Mouse (Mus musculus) thymus, adult 2 months (tissue): ENCODE results near the gene Cpxm2. TPM values are rescaled to one million over a fixed set of nuclear protein-coding genes. Genes with fewer than 3 reads are reported as not detected.

Experiments
- DNase-seq: peaks from one replicate; pipeline ENCODE4 v3.0.0; 2021
- H3K27ac ChIP-seq: fragments of 200-500 bp; 2 replicates; pipeline ENCODE4 v1.5.1; 2012; ENCODE audit warnings: low read length, control low read depth; ENCODE audit not compliant: control insufficient read depth, insufficient read depth
- H3K27me3 ChIP-seq: fragments of 200-500 bp; 2 replicates; pipeline ENCODE4 v1.6.1; 2012; ENCODE audit warnings: mild to moderate bottlenecking, low read length, moderate library complexity, mixed read lengths; ENCODE audit not compliant: control insufficient read depth, insufficient read depth
- H3K36me3 ChIP-seq: fragments of 200-500 bp; 2 replicates; pipeline ENCODE4 v1.6.1; 2012; ENCODE audit warnings: mild to moderate bottlenecking, low read length, moderate library complexity; ENCODE audit not compliant: control insufficient read depth, insufficient read depth
- H3K4me1 ChIP-seq: fragments of 200-500 bp; replicated peaks from 2 replicates; pipeline ENCODE4 v1.6.1; 2012; ENCODE audit warnings: low read length; ENCODE audit not compliant: control insufficient read depth, insufficient read depth
- H3K4me3 ChIP-seq: fragments of 200-500 bp; 2 replicates; pipeline ENCODE4 v1.5.1; 2012; ENCODE audit warnings: mild to moderate bottlenecking, low read length, control low read depth, moderate library complexity; ENCODE audit not compliant: control insufficient read depth, insufficient read depth
- CTCF ChIP-seq: fragments of 200-500 bp; IDR thresholded peaks from 2 replicates; pipeline ENCODE4 v1.5.1; 2012; ENCODE audit warnings: mild to moderate bottlenecking, control low read depth, low read length, moderate library complexity, borderline replicate concordance; ENCODE audit not compliant: control insufficient read depth, poor library complexity, insufficient read depth; ENCODE audit errors: extremely low read depth
- POLR2A ChIP-seq: fragments of 200-500 bp; IDR thresholded peaks from 2 replicates; pipeline ENCODE4 v1.6.1; 2012; ENCODE audit warnings: mild to moderate bottlenecking, low read length, control low read depth, moderate library complexity; ENCODE audit not compliant: control insufficient read depth, poor library complexity, insufficient read depth; ENCODE audit errors: extremely low read depth
- WGBS: fragments of 180-500 bp; shearing (Covaris S2); methylation state at CpG from one replicate; pipeline ENCODE4 v1.1.7; 2018; 5-methylcytosine and 5-hydroxymethylcytosine counted together
- polyA plus RNA-seq: library from polyadenylated mRNA; depleted of rRNA; stranded (reverse); fragments of >200 nt; gene quantifications from 2 replicates; pipeline ENCODE4 v1.2.3, GENCODE M21; 2012; rRNA removed

Cpxm2 gene
- polyA plus RNA-seq, 1 experiment, result 4.9 TPM

GRCm38 (mm10) chr7:132012969-132013679 lies 141.4 kb downstream of the Cpxm2 start:
- Histone ChIP-seq H3K4me1 (no peaks in the 10 kb centered on the region), H3K27me3 (no peaks in the 10 kb centered on the region), H3K36me3 (no peaks in the 10 kb centered on the region), H3K4me3 (no peak overlapping the region), H3K27ac (no peak overlapping the region)
- DNase-seq, result no peak
- TF ChIP-seq CTCF, result no peak
- no peak for TF ChIP-seq POLR2A
- WGBS, result 29% methylated on average over 1 of the region's 1 CpGs

DNA sequence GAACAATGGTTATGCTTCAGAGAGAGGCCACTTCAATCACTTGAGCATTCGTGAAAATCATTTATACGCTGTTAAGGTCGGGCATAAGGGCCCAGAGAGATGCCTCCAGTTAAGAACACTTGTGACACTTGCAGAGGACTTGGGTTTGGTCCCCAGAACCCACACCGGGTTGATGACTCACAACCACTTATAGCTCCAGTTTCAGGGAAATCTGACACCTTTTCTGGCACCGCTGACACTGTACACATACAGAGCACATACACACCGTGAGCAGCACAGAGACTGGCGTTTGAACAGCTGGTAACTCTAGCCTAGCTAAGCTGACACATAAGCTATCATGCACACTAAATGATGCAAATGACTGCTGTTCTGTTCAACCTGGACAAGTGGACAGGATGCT lies 145.5 kb downstream of the Cpxm2 start:
- Histone ChIP-seq H3K4me3 (no peak overlapping the region), H3K27ac (no peak overlapping the region), H3K36me3 (no peaks in the 10 kb centered on the region), H3K27me3 (no peaks in the 10 kb centered on the region), H3K4me1 (no peaks in the 10 kb centered on the region)
- WGBS, result 86% methylated on average over 7 of the region's 7 CpGs
- TF ChIP-seq POLR2A (no peak), CTCF (no peak)
- DNase-seq, result no peak

DNA sequence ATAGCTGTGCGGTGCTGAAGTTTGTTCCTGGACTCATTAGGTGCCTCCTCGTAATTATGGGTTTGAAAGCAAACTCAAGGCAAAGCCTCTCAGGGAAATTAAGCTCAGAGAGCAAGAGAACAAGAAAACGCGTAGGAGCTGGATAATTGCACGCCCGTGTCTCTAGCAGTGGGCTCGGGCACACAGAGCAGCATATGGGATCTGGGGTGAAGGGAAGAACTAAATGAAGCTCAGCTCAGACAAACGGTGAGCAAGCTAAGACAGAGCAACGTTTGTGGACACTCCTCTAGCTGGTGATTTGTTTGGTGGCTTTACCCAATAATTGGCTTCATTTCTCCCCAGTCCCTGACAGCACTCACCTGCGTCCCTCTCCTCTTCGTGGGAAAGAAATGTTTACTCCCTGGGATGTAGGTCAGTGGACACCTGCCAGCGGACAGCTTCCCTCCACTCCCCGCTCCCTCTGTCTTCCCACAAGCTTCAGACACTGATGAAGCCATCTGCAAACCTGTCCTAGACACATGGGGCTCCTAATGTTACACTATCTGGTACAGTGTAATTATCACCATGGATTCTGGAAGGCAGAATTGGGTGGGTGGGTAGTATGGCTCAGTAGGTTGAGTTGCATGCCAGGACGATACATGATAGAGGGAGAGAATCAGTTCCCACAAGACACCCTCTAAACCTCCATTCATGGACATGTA lies 148.4 kb downstream of the Cpxm2 start:
- Histone ChIP-seq H3K27ac (no peak overlapping the region), H3K27me3 (no peaks in the 10 kb centered on the region), H3K36me3 (no peaks in the 10 kb centered on the region), H3K4me3 (no peak overlapping the region), H3K4me1 (no peaks in the 10 kb centered on the region)
- TF ChIP-seq POLR2A (no peak), CTCF (no peak)
- DNase-seq, result no peak
- WGBS, result 88% methylated on average over 14 of the region's 14 CpGs

- no peaks in the 10 kb centered on the region for H3K4me1 ChIP-seq
- no peak for TF ChIP-seq POLR2A
- TF ChIP-seq CTCF, result no peak
- no peak for DNase-seq
- no peaks in the 10 kb centered on the region for H3K36me3 ChIP-seq
- no peaks in the 10 kb centered on the region for H3K27me3 ChIP-seq
- no peak overlapping the region for H3K4me3 ChIP-seq
- H3K27ac ChIP-seq, result no peak overlapping the region
- WGBS, result 78% methylated on average over 3 of the region's 3 CpGs
These were observed 161.7 kb downstream of the Cpxm2 start for GRCm38 (mm10) chr7:131992873-131993272.

GRCm38 (mm10) chr7:131992226-131992625 lies 162.3 kb downstream of the Cpxm2 start:
- Histone ChIP-seq H3K27ac (no peak overlapping the region), H3K36me3 (no peaks in the 10 kb centered on the region), H3K27me3 (no peaks in the 10 kb centered on the region), H3K4me1 (no peaks in the 10 kb centered on the region), H3K4me3 (no peak overlapping the region)
- DNase-seq, result no peak
- TF ChIP-seq CTCF, result no peak
- no peak for TF ChIP-seq POLR2A
- WGBS, result 63% methylated on average over 1 of the region's 1 CpGs

DNA sequence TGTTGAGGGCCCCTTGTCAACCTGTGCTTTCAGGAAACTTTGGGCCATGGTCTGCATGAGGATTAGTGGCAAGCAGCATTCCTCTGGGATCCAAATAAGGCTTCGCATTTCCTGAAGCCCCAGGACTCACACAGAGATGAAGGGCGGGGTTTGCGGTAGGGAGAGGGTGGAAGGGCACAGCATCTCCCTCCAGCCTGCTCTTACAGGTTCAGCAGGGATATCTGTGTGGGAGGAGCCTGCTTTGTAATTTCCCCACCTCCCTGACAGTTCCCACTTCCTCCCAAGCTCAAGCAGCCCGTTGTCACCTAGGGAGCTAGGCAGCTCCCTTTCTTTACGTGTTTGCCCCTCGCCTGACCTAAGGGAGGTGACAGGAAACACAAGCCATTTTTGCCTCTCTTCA lies 165.5 kb downstream of the Cpxm2 start:
- Histone ChIP-seq H3K27ac (no peak overlapping the region), H3K4me1 (no peaks in the 10 kb centered on the region; the same call in 1 of the 2 replicates), H3K27me3 (no peaks in the 10 kb centered on the region), H3K36me3 (no peaks in the 10 kb centered on the region), H3K4me3 (no peak overlapping the region)
- 34% methylated on average over 6 of the region's 6 CpGs for WGBS
- TF ChIP-seq POLR2A (no peak), CTCF (no peak)
- DNase-seq, result no peak

Other genes with a start within 250 kb of the Cpxm2 start
- 0.01 TPM in 1 of 2 replicates, not detected in the other for gene Gpr26, start 188.3 kb downstream of the Cpxm2 start, polyA plus RNA-seq
- 7.4 and 8.9 TPM in 2 replicates for gene Chst15, start 162.5 kb upstream of the Cpxm2 start, polyA plus RNA-seq